Mouse (Mus musculus) urinary bladder, postnatal 4 days (tissue): ENCODE measurements at regions not wholly inside any gene's neighbourhood (a gene's known extent, or its start where the extent isn't known, plus 50 kb on each side); places are given as distances from the start of the nearest gene placed in this dataset.
"Not testable (repeated sequence)": the region's sequence is repeated elsewhere in the genome, so short reads cannot be mapped to it uniquely, and the experiment has no call there.

Source experiments
- DNase-seq, 2 experiments: peaks; one replicate each; pipeline ENCODE4 v3.0.0; 2021 to 2022; ENCODE audit warnings: low spot score in 2 of 2

- DNase-seq = no peak
These were observed 238.2 kb upstream of the 1700012A03Rik start for GRCm38 (mm10) chr6:31811890-31812289.

GRCm38 (mm10) chr6:31810602-31811512, 239.2 kb upstream of the 1700012A03Rik start:
- DNase-seq = no peak

- not testable (repeated sequence) for DNase-seq
These were observed 240.7 kb upstream of the Podxl start for GRCm38 (mm10) chr6:31804468-31804867.

GRCm38 (mm10) chr6:31803222-31803621, 239.4 kb upstream of the Podxl start:
- DNase-seq = not testable (repeated sequence)

- DNase-seq = no peak
These were observed 227.8 kb upstream of the Podxl start for GRCm38 (mm10) chr6:31791547-31791946.

- DNase-seq = no peak
These were observed 227.1 kb upstream of the Podxl start for GRCm38 (mm10) chr6:31790906-31791305.

- no peak for DNase-seq
These were observed 213.1 kb upstream of the Podxl start for GRCm38 (mm10) chr6:31776841-31777240.

GRCm38 (mm10) chr6:31771916-31772315, 208.1 kb upstream of the Podxl start:
- no peak for DNase-seq

GRCm38 (mm10) chr6:31745589-31745988, 181.8 kb upstream of the Podxl start:
- no peak for DNase-seq

GRCm38 (mm10) chr6:31731391-31731790, 167.6 kb upstream of the Podxl start:
- DNase-seq = no peak

- DNase-seq = peak in 1 of 2 experiments; percentile 35
These were observed 155.8 kb upstream of the Podxl start for GRCm38 (mm10) chr6:31719614-31720013.

GRCm38 (mm10) chr6:31718843-31719242, 155.1 kb upstream of the Podxl start:
- DNase-seq = peak in 1 of 2 experiments; percentile 51

GRCm38 (mm10) chr6:31717531-31717930, 153.8 kb upstream of the Podxl start:
- DNase-seq = peak in 1 of 2 experiments; percentile 64

GRCm38 (mm10) chr6:31707256-31707655, 143.5 kb upstream of the Podxl start:
- no peak for DNase-seq

- no peak for DNase-seq
These were observed 140.4 kb upstream of the Podxl start for GRCm38 (mm10) chr6:31704191-31704590.

GRCm38 (mm10) chr6:31702931-31703330, 139.2 kb upstream of the Podxl start:
- DNase-seq = no peak

- DNase-seq = no peak
These were observed 132.1 kb upstream of the Podxl start for GRCm38 (mm10) chr6:31695885-31696284.

- DNase-seq = no peak
These were observed 129.3 kb upstream of the Podxl start for GRCm38 (mm10) chr6:31693047-31693446.

GRCm38 (mm10) chr6:31692024-31692423, 128.2 kb upstream of the Podxl start:
- no peak for DNase-seq

GRCm38 (mm10) chr6:31680101-31680500, 116.3 kb upstream of the Podxl start:
- no peak for DNase-seq

- no peak for DNase-seq
These were observed 102.1 kb upstream of the Podxl start for GRCm38 (mm10) chr6:31665671-31666486.

GRCm38 (mm10) chr6:31664495-31664894, 100.7 kb upstream of the Podxl start:
- DNase-seq = peak in 1 of 2 experiments; percentile 31

GRCm38 (mm10) chr6:31660778-31661177, 97.0 kb upstream of the Podxl start:
- no peak for DNase-seq
